Mouse (Mus musculus): ENCODE measurements around the gene Gm21028. TPM values are rescaled to one million over a fixed set of nuclear protein-coding genes. Genes with fewer than 3 reads are reported as not detected.

The Gm21028 gene
- polyA plus RNA-seq (2017; shearing (Covaris generic)), result not detected

GRCm38 (mm10) chr7:42578488-42578887 lies at the start of gene Gm21028:
Gene Gm21028, minus strand, starts transcription at chr7:42578588.

DNA sequence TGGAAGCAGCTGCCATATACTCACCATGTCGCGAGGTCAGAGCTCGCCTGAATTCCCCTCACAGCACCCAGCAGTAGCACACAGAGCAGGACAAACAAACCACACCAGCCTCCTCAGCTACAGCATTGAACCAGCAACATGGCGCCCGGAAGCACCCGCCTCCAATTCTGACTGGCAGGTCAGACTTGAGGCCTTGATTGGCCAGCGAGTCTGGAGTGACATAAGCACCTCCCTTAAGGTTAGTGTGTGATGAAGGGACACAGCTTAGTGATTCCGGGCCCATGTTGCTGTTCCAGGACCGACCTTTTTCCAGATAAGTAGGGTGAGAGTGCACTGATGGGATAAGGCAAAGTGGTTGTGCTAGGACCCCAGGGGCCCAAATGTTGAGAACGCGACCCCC lies 14.0 kb upstream of the Gm21028 start, which contains the start of gene Zfp977:
Gene Zfp977 (minus strand): TSS at position 135 of the 400 bp plus-strand sequence.

Other genes with a start within 250 kb of the Gm21028 start
- gene 4933421I07Rik, start 130.5 kb downstream of the Gm21028 start, polyA plus RNA-seq (2017; shearing (Covaris generic)), result not detected
- 14.2 TPM for gene Zfp141, start 72.8 kb downstream of the Gm21028 start, polyA plus RNA-seq (2017; shearing (Covaris generic))
- not detected for gene Zfp977, start 14.0 kb upstream of the Gm21028 start, polyA plus RNA-seq (2017; shearing (Covaris generic))
- gene Zfp976, start 64.0 kb upstream of the Gm21028 start, polyA plus RNA-seq (2017; shearing (Covaris generic)), result 0.56 TPM
- 1.7 TPM for gene Zfp975, start 114.2 kb upstream of the Gm21028 start, polyA plus RNA-seq (2017; shearing (Covaris generic))
- 0.11 TPM for gene Gm17067, start 148.4 kb upstream of the Gm21028 start, polyA plus RNA-seq (2017; shearing (Covaris generic))
- gene Vmn2r62, start 214.9 kb upstream of the Gm21028 start, polyA plus RNA-seq (2017; shearing (Covaris generic)), result not detected

Data from effector memory CD4-positive, alpha-beta T cell, adult 5 months (primary cell).